Mouse (Mus musculus) gonadal fat pad, adult 2 months (tissue): ENCODE data around the gene Wdr61. TPM values are rescaled to one million over a fixed set of nuclear protein-coding genes. Genes with fewer than 3 reads are reported as not detected.
A peak's percentile ranks its signal among the peaks of the same experiment; 100 is the strongest.

Source experiments
- DNase-seq: peaks from one replicate; pipeline ENCODE4 v3.0.0-alpha.2; 2012; ENCODE audit warnings: low read depth
- polyA plus RNA-seq: library from polyadenylated mRNA; depleted of rRNA; stranded (reverse); fragments of >200 nt; gene quantifications from 2 replicates; pipeline ENCODE4 v1.2.3, GENCODE M21; 2012; rRNA removed

Wdr61 gene
- polyA plus RNA-seq = 34.1 and 46.5 TPM in 2 replicates

DNA sequence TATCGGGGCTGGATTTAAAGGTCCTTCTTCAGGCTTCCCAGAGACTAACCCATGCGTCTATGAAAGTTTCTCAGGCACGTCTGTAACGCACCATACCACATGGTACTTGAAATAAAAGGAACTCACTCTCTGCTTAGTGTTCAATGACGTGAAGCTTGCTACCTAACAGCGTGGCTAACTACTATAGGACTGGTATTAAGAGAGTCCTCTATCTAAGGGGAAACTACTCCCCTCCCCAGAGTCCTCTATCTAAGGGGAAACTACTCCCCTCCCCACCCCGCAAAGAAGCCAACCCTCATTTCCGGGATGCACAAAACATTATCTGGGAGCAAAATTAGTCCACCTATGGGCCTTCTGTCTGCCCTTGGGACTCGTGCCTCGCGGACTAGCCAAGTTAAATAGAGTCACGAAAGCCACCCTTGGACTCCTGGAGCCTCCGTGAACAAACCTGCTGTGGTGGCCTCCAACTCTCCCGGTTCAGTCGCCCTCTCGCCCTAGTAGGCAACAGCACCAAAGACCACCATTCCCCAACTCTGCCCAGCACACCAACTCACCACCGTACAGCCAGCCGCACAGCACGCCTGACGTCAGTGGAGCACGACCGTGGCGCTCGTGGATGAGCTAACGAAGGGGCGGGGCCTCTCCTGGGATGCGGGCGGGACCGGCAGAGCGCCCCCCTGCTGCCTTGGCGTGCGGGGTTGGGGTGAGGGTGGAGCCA is at the start of gene Wdr61:
Gene Wdr61 (minus strand): TSS at position 599 of the 718 bp plus-strand sequence.
- DNase-seq = no peak

DNA sequence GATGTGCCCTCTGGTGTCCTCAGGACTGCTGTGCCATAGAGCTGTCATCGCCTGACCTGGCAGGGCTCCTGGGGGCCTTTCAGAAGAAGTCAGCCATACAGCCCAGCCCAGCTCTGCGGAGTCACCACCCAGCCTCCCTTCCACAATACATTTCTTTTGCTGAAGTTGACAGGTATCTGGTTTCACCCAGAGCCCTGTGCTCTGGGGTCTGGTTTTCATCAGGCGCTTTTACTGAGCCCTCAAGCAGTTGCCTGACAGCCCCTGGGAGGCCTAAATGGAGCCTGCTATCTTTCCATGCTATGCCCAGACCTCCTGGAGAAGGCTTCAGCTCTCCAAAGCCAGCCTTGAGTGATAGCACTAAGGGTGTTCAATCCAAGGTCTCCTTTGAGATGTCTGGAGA is 49.7 kb upstream of the Wdr61 start:
- DNase-seq = no peak

DNA sequence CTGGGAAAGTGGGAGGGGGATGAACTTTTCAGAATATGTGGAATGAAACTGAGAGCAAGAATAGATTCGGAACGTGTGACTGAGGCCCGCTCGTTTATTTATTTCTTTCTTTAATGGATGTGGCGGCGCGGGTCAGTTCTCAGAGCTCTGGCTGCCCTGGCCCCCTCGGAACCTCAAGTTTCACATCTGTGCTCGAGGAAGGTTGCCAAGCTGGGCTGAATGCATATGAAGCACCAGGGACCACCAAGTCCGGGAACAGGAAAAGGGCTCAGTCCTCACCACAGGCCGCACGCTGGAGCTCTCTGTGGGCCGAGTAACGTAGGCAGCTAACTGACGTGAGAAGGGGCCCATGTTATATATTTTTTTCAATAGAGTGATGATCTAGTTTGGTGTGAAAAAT is 48.2 kb upstream of the Wdr61 start:
- DNase-seq = no peak

DNA sequence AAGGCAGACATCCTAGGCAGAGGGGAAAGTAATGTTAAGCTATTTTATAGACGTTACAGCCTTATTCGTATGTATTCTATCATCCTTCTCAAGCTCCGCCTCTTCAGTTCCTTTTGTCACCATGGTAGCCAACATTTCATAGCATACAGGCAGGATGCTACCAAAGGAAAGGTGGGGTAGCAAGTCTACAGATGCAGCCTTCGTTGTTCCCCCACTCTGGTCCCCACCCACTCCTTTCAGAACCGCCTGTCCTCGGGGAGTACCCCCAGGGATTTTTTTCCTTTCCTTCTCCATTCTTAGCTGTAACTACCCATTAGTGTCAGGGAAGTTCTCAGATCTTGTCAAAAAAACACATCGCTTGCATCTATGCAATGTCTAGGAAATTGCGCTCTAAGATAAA is 45.0 kb upstream of the Wdr61 start:
- no peak for DNase-seq

DNA sequence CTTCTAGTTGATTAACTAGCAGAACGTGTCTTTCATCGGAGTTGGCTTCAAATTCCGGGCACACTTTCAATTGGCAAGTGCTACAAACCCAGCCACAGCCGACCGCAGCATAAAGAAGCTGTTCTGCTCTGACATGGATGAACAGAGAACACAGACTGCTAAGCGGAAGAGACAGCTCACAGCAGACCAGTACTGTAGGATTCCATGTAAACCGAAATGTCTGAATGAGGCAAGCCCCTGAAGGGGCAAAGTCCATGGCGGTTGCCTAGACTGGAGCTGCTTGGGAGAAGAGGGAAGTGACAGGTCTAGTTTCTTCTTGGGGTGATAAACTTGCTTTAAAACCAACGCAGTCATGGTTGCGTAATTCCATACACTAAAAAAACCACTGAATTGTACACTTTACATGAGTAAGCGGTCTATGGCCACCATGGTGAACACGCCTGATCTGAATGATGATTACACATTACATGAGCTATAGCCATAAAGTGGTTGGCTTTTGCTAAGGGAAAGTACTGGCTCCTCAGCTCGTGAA is 42.2 kb upstream of the Wdr61 start:
- peak; percentile 38 for DNase-seq

DNA sequence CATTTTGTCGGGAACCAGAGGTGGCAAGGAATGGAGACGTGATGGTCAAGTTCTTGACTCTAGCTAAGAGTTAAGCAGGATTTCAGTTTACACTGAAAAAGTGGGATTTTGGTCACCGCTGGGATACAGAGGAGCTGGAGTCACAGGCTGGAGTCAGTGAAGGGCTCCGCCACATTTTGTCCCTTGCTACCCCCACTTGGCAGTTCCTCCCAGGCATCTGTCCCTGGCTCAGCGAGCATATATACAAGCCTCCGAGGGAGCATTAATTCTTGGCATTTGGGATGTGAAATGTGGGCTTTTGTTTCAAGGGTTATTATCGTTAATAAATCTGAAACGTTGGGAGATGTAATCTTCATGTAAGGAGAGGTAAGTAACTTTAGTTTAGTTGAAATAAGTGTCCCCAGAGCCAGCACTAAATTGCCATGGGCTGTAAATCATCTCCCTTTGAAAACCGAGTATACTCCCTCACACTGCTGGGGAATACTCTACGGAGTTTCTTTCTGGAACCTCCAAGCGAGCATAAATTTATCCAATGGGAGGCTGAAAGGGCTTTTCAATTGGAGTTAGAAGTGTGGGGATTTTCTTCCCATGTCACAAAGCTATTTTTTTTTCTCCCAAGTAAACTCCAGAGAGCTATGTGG is 35.9 kb upstream of the Wdr61 start:
- peak; percentile 8 for DNase-seq

DNA sequence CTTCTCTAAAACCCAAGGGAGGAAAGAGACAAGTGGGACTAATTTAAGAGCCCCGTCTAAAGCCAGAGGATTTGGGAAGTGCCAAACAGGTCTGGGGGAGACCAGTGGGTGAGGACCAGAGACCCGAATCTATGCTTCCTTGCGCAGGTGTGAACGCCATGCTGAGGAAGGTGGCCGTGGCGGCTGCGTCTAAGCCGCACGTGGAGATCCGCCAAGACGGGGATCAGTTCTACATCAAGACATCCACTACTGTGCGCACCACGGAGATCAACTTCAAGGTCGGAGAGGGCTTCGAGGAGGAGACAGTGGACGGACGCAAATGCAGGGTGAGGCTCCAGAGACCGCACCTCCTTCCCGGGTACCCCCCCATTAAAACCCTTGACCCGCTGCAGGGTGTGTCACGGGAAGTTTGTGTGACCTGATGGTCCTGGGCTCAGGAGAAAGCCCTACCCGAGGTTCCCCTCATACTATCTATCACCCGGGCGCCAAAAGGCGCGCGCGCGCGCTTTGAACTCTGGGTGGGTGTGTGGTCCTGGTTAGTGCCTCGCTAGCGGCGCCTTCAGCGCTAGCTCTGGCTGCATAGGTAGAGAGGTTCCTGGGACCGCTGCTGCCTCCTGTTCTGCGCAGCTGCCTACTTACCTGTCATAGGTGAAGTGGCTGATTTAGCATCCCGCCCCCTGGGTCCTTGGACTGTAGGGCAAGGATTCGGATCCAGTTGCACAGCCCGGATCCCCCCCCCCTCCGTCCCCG is 31.2 kb upstream of the Wdr61 start:
- no peak for DNase-seq

DNA sequence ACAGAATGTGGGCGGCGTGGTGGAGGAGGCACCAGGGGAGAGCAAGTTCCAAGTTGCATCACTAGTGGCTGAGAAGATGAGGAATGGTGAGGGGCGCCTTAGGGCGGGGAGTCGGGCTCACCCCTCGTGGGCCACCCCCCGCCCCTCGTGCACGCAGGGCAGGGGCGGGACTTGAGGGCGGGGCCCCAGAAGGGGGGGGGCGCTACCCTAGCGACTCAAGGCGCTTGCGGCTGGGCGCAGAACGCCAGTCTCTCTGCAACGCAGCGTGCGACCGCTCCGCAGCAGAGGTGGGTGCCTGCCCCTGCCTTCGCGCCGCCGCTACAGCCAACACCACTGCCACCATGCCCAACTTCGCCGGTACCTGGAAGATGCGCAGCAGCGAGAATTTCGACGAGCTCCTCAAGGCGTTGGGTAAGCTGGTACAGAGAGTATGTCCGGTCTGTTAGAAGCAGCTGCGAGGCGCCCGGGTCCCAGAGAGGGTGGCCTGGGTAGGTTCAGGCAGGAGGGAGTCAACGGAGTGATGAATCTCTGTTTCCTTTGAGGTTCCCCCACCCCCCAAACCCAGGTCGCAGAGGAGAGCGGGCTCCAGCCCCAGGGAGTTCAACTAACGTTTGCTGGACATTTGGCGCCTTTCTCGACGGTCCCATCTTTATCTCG is 30.4 kb upstream of the Wdr61 start, which contains the start of gene Crabp1:
Gene Crabp1 (plus strand): TSS at position 188 of the 657 bp plus-strand sequence.
- no peak for DNase-seq

DNA sequence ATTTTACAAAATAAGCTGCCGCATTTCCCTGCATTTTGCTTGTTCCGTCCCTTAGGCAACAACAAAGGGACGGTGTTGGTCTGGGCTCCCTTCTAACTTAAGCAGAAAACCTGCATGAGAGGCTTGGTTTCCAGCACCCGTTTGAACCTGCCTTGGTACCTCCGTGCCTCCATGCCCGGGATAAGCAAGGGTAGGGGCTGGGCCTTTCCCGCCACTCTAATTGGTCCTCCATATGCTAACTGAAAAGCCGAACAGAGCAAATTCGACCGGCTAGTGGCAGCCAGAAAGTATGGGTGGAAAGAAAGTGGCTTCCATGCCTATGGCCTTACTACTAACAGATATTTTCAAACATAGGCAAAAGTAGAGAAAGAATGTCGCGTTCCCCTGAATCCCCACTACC is 29.8 kb upstream of the Wdr61 start:
- no peak for DNase-seq

DNA sequence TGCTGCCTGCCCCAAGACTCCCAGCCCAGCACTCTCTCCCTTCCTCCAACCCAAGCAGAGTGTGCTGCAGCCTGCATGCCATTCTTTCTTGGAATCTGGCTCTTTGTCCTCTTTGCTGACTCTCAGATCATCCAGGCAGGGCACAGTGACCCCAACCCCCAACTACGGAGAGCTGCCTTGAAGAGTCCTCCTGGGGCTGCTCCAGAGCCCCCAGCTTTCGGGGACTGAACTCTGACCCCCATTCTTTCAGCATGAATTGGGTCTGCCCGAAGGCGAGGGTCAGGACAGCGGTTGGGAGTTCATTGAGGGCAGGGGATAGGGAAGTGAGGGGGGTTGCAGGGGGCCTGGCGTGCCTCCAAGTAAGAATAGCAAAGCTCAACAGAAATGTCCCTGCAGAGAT is 25.3 kb upstream of the Wdr61 start:
- DNase-seq = no peak

DNA sequence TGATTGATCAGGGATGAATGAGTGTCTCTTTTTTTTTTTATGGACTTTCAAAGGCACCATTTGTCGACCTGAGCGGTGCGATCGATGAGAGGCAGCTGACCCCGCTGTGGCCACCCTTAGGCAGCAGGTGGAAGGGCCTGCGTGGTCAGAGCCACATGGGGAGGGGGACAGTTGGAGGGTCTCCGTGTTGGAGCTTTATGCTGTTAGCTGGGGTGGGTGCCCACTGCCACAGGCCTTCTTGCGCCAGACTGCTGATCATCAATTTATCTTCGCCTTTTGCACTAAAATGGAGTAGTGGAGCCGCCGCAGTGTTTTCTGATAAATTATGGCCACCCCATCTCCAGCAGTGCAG is 18.6 kb upstream of the Wdr61 start:
- DNase-seq = no peak

DNA sequence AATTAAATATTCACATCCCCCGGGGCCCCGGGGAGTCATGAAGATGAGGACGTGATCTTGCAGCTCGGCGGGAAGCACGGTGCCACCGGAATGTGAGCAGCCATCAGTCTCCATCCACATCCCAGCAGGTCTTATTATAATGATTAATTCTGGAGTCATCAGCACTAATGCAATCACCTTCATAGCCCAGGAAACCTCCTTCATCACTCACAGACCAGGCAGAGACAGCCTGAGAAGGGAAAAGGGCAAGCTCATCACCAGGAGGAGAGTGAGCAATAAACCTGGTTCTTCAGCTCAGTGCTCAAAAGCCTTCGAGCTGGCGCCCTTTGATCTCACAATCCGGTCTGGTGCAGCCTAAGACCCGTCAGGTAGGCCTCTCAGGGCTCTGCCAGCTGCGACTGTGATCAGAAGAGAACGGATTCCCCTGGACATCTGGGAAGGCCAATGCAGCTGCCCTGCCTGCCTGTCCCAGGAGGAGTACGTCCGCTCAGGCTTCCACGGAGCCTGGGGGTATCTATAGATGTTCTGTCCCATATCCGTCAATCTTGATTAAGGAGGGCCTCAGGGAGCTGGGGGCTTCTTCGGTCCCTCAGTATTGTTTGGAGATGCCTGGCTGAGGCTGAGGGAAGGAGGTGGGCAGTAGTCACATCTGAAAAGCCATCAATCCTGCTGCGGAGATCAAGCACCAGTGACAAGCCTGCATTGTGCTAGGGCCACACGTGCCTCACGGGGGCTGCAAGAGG is 18.1 kb upstream of the Wdr61 start:
- no peak for DNase-seq

DNA sequence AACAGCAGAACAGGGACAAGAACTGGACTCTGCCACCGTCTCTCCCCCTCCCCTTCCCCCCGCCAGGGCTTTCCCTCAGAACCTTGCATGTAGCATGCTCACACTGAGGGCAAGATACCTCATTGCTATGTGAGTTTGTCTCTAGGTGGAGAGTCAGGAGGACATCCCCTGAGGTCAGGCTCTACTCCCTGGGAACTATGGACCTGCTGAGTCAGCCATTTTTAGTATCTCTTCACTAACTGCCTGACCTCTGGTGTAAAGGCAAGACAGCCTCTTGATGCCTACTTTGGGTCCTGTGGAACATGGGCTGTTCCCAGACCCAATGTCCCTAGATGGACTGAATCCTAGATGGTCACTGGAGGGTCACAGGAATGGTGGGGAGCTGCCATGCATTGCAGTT is 17.4 kb upstream of the Wdr61 start:
- no peak for DNase-seq

DNA sequence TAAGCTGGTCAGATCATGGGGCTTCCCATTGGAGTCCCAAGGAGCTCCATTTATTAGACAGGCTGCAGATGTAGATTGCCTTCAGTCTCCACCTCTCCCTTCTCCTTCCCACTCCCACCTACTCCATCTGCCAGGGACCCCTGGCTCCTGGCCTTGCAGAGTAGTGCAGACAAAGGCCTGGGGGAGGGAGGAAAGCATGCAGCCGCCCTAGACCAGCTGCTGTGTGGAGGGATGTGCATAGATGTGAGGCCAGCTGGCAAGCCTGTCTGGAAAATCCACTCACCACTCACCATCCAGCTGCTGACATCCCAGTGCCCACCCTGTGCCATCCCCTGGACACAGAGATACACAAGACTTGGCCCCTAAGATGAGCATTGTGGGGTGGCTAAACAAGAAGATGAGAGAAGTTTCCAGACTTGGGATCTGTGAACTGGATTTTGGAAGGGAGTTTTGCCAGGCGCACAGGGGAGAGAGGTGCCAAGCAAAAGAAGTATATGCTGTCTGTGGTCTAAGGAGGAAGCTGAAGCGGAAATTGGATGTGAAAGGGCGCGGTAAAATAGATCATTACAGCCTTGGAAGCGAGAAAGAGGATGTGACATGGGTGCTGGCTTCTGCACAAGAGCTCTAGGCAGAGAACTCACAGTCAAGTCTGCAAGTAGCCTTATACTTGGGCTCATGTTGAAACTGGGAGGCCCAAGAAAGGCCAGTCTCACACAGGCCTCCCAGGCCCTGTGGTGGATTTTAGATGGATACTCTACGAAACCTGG is 16.1 kb upstream of the Wdr61 start:
- no peak for DNase-seq

DNA sequence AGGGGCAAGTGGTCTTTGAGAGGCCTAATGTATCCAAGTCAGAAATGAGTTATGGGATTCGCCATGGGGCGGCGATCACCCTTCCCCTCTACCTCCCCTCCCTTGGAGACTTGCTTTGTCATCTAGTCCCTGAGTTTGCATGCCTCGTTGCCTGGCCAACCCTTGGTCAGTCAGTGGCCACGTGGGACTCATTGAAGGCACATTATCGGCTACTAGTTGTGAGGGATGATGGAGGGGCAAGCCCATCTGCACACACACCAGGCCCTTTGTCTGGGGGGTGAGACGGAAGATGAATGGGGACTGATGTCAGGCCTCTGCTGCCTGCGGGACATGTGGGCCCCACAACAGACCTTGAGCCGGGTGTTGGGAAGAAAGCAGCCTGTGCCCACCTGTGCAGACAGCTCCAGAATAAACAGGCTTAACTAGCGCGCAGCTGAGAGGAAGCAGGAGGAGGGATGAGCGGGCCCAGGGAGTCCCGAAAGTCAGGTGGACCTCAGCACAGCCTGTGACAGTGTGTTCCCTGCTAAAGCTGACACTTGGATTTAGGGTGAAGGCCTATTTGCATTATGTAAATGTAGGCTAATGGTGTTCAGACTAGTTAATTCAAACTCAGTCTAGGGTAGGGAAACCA is 11.5 kb upstream of the Wdr61 start:
- no peak for DNase-seq

DNA sequence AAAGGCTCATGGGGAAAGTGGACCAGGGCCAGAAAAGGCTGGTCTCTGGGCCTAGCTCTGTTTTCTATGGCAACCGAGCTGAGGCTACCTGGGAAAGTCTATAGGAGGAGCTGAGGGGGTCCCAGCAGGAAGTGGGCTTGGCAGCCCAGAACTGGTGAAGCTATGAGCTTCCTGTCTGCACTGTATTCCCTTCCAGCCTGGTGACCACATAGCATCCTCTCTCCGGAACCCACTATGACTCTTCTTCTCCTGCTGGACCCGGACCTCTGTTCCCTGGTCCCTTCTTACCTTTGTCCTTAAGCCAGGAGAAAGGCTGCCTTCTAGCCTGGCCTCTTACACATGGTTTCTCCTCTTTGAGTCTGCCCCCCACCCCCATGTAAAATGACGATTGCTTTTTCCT is 9.6 kb upstream of the Wdr61 start:
- DNase-seq = no peak

DNA sequence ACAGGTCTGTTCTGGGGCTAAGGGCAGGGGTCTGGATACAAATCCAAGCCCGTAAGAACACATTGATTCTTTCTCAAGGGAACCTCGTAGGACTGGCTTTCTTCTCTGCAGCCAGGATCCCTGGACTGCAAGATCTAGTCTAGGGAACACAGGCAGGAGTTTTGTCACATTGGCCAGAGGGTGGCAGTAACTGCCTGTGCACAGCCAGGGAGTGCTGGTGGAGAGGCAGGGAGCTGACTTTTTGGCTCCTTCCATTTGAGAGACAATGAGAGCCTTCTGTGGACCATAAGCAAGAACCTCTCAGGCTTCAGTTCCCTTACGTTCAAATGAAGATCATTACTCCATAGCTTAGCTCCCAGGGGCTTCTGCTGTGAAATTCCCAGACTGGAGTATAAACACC is 4.1 kb upstream of the Wdr61 start:
- no peak for DNase-seq

DNA sequence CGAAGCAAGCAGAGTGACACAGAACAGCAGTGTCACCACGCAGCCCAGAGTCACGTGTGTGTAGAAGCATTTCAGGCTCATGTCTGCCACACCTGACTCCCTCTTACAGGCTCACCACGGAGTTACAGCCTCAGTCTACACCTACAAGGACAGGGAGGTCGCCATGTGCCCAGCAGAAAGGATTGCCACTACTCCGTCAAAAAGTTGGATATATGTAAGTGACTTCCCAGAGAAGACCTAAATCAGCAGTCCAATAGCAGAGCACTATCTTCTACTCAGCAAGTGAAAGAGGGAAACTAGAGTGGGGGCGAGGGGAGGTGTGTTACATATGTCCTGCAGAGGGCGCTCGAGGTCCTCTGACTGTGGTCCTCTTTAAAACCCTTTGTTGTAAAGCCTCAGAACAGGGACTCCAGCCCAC is 2.0 kb upstream of the Wdr61 start:
- no peak for DNase-seq

DNA sequence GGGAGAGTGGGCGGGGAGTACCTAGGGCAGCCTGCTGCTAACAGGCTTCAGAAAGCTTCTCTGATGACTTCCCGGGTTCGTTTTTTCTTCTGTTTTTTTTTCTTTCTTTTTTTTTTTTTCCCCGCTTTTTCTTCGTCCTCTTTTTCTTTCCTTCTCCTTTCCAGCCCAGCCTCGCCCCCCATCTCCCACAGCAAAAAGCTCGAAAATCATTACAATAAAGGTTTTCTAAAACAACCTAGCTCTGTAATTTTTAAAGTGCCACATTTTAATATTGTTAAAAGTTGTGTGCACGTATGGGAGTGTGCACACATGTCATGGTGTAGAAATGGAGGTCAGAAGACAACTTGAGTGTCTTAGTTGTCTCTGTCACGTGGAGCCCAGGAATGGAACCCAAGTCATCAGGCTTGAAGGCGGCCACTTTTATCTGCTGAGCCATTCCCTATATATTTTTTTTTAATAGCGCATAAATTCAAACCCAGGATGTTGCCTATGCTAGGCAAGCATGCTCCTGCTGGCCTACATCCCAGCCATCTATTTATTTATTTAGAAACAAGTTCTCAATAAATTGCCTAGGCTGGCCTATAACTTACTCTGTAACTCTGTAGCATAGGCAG is 427 bp upstream of the Wdr61 start:
- DNase-seq = no peak

DNA sequence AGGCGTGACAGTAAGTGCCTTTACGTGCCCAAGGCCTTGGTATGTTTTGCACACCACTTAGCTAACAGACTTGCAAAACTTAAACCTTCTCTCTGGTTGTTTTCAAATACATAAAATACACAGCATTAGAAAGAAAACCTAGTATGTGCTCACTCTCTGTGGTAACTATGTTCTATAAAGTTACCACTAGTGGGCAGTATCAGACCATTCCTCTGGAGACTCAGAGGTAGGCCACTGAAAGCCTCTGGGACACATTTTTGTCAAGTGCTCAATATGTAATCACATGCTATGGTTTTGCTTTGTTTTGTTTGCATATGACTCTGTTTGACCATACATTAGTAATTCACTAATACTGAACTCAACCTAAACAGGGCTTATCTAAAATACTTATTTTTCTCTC is 2.2 kb downstream of the Wdr61 start:
- no peak for DNase-seq
